Mouse (Mus musculus): ENCODE measurements around the gene Cdc20b.
"Not testable (repeated sequence)": the region's sequence is repeated elsewhere in the genome, so short reads cannot be mapped to it uniquely, and the experiment has no call there.

The Cdc20b gene

DNA sequence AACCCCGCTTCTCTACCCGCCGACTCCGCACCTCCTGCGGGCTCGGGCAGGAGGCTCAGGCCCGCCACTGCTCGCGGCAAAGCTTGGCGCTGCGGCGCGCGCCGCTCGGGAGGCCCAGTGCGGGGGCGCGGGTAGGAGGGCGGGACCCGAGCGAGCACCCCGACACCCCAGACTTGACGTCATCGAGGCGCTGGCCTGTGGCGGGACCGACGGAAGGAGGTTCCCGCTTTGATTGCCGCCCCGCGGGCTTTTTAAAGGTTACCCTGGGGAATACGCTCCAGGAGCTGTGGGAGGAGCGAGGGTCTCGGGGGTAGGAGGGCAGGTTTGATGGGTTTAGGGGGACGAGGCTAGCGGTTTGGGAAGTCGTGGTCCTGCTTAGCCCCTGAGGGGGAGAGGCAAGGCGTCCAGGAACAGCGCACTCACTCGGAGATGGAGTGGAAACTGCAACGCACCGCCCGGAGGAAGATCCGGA lies at the start of gene Cdc20b:
Cdc20b (plus strand) TSS at position 162 of the 472 bp plus-strand sequence.
- peak; percentile 66 for DNase-seq

GRCm38 (mm10) chr13:112985605-112986450 lies 49.1 kb upstream of the Cdc20b start:
- no peak for DNase-seq

DNA sequence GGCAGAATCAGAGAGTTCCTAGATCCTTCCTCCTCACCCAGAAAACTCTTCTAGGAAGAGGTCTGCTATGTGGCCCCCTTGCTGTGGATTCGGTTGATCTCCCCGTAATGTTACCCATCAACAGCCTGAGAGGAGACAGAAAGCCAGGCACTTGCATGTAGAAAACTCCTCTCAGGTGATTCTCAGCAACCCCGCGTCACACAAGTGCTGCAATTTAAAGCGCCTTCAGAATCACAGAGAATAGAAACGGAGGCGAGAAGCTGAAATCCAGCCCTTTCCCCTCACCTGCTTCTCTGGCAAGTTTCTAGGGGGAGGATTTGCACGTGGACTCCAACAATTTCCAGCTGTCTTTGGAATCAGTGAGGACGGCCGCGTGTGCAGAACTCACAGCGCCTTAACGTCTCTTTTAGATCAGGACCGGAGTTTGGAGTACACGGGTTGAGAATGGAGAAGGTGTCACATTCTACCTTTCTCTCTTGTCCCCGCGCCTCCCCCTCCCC lies 48.4 kb upstream of the Cdc20b start:
- no peak for DNase-seq

- peak; percentile 85 for DNase-seq
Observed at GRCm38 (mm10) chr13:112987532-112987943, 47.4 kb upstream of the Cdc20b start, which contains the start of gene Ccno. TSS of gene Ccno (plus strand) at chr13:112987802.

DNA sequence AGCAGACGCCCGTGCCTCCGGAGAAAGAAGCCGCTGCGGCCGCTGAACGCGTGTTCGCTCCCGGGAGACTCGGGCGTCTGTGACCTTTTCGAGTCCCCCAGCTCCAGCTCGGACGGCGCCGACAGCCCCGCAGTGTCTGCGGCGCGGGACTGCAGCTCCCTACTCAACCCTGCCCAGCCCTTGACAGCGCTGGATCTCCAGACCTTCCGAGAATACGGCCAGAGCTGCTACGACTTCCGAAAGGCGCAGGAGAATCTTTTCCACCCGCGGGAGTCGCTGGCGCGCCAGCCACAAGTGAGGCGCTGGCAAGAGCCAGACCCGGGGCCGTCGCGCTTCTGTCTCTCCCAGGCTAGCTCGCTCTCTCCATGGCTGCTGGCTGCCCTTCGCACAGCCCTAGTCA lies 46.9 kb upstream of the Cdc20b start:
- DNase-seq, result no peak

DNA sequence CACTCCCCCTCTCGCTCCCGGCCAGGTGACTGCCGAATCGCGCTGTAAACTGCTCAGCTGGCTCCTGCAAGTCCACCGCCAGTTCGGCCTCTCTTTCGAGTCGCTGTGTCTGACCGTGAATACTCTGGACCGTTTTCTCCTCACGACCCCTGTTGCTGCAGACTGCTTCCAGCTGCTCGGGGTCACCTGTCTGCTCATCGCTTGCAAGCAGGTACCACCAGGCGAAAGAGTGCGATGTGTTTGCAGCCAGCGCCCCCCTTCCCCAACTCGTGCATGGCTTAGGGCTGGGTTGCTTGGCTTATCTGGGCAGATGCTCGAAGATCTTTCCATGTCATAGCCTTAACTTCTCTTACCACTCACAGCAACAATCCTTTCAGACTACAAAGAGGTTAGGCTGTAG lies 46.0 kb upstream of the Cdc20b start:
- DNase-seq, result no peak

DNA sequence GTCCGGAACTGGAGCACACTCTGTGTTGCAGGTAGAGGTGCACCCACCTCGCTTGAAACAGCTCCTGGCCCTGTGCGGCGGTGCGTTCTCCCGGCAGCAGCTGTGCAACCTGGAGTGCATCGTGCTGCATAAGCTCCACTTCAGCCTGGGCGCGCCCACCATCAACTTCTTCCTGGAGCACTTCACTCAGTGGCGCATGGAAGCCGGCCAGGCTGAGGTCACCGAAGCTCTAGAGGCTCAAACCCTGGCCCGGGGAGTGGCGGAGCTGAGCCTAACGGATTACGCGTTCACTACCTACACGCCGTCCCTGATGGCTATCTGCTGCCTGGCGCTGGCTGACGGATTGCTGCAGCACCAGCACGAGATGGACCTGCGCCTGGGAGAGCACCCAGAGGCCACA lies 45.4 kb upstream of the Cdc20b start:
- DNase-seq, result no peak

GRCm38 (mm10) chr13:112990346-112990745 lies 44.6 kb upstream of the Cdc20b start:
- DNase-seq, result no peak

DNA sequence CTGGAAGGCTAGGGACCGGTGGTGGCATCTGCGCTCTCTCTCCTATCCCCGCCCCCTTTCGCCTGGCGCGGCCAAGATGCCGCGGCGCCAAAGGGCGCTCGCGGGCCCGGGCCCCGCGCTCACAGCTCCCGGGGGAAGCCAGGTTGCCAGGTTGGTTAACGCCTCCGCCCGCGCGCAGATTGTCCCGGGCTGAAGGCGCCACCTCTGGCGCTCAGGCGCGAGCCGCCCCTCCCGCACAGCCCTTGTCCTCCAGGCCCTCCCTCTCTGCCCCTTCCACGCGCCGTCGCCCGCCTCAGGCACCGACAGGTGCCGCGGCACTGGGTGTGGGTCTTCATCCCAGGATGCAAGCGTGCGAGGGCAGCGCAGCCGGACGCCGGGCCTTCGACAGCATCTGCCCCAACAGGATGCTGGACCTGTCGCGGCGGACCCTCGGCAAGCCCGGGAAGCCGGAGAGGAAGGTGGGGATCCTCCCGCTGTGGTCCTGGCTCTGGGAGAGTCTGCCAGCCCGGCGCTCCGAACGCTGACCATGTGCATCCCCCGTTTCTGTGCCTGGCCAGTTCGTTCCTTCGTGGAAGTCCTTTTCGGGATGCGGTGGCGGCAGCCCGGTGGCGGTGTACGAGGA lies 41.3 kb upstream of the Cdc20b start, which contains the start of gene Mcidas:
Mcidas (plus strand) TSS at position 315 of the 622 bp plus-strand sequence.
- DNase-seq, result no peak

- peak; percentile 46 for DNase-seq
Observed at GRCm38 (mm10) chr13:112994191-112994590, 40.7 kb upstream of the Cdc20b start.

DNA sequence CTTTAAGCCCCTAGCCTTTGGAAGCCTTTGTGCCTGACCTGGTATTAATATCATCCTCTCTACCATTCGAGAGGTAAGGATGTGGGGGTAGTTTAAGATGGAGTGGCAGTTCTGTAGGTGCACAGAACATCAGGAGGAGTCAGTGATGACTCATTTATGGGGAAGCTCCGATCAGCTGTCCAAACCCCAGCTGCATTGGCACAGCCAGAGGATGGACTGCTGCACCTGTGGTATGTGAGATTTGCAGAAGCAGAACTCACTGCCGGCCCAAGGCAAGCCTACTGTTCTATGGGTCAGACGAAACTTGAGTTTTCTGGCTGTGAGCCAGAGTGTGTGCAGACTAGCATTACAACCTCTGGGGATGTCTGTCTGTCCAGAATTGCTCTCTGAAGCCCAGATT lies 38.5 kb upstream of the Cdc20b start:
- no peak for DNase-seq

- no peak for DNase-seq
Observed at GRCm38 (mm10) chr13:112997369-112997768, 37.5 kb upstream of the Cdc20b start.

DNA sequence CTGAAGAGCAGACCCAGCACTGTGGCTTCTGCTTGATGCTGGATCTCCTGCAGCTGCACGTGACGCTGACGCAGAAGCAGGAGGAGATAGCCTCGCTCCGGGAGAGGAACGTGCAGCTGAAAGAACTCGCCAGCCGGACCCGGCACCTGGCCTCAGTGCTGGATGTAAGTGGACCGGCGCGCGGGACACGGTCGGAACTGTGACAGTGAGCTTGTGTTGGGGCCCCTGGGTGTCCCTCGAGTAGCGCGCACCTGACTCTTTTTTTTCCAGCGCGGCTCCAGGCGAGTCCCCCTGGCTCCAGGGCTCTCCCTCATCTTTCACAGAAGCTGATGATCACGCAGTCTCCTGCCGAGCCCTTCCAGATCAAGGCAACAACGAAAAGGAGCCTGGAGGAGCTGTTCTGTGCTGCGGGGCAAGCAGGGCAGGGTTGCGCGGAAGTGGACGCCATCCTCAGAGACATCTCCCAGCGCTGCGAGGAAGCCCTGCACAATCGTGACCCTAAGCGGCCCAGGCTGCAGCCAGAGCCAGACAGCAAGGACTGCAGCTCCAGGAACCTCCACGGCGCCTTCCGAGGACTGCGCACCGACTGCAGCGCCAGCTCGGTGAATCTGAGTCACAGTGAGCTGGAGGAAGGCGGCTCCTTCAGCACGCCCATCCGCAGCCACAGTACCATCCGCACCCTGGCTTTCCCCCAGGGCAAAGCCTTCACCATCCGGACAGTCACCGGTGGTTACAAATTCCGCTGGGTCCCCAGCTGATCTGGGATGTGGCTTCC lies 36.3 kb upstream of the Cdc20b start:
- DNase-seq, result no peak

- no peak for DNase-seq
Observed at GRCm38 (mm10) chr13:113000090-113000489, 34.8 kb upstream of the Cdc20b start.

DNA sequence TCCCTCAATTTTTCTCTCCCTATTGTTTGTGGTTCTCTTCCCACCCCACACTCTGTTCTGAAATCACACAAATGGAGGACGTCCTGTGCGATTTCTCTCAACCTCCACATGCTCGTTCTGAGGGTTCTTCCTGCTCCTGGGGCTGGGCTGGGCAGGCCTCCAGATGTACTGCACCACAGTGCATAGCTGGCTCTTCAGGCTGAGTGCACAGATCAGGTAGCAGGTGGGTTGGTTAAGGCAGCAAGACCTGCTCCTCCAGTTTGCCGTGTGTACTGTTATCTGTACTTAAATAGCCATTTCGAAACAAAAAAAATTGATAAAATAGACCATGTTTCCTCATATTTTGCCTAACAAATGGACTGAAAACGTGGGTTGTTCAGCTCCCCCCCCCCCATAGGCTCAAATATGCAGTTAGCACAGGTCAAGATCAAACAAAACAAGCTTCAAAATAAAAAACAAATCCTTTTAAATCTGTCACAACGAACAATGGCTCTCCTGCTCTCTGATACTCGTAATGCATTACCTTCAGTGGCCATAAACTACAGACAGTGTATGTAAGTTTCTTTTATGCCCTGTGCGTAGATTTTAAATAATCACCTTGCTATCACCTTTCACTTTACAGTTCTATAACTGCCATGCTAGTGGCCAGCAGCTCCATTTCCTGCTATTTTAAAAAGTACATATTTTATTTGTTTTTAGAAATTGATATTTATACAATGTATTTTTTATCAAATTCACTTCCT lies 34.2 kb upstream of the Cdc20b start:
- DNase-seq, result no peak

- no peak for DNase-seq
Observed at GRCm38 (mm10) chr13:113012683-113013082, 22.2 kb upstream of the Cdc20b start.

DNA sequence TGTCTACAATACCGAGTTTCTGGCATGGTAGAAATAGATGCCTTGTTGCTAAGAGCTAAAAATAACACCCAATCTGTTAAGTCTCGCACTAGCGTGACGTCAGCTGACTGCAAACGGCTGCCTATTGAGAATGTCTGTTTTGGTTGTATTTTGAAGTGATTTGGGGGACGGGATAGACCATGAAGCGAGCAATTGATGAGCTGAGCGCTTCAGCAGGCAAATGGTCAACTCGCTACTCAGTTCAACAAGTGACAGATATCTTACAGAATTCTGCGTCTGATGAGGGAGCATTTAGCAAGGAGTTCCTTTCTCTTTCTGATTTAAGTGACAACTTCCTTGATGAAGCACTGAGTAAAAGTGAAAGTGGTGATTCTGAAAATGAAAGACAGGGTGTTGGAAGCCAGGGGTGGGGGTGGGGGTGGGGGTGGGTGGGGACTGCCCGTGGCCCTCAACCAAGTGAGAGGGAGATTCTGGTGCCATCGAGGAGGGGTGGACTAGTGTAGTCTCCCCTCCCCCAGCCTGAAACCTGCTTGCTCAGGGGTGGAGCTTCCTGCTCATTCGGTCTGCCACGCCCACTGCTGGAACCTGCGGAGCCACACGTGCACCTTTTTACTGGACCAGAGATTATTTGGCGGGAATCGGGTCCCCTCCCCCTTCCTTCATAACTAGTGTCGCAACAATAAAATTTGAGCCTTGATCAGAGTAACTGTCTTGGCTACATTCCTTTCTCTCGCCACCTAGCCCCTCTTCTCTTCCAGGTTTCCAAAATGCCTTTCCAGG lies 21.5 kb upstream of the Cdc20b start:
- DNase-seq, result not testable (repeated sequence)

DNA sequence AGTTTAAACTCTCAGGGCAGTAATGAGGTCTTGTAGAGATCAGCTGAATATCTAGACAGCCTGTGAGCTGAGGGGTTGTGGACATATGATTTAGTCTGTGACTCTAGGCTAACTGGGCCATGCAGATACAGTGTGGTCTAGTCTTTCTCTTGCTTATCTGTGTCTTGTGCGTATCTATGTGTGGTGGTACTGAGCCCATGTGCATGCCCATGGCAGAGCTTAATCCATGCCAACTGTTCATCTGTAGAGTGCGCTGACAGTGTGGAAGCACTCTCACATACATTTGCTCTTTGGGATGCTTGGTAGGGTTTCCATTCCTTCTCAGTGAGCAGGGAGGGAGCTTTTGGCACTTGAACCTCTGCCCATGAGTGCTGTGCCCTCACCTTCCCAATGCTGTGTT lies 13.4 kb upstream of the Cdc20b start:
- no peak for DNase-seq

DNA sequence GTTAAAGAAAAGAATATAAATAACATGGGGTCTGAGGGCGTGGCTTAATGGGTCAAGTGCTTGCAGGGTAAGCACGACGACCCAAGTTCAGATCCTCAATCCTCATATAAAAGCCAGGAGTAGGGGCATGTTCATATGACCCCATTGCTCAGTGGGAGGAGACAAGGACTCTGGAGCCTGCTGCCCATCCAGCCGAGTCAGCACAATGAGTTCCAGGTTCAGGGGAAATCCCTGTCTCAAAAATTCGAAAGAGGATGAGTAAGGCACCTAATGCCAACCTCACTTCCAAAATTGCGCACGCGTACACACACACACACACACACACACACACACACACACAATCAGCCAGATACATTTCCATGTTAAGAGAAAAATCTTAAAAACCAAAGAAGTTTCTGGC lies 12.4 kb upstream of the Cdc20b start:
- no peak for DNase-seq

GRCm38 (mm10) chr13:113023274-113024143 lies 11.4 kb upstream of the Cdc20b start:
- DNase-seq, result no peak

Data from liver (tissue).